Mouse (Mus musculus) forebrain, embryonic 16.5 days (tissue): ENCODE measurements around the gene Stag1. TPM values are rescaled to one million over a fixed set of nuclear protein-coding genes. Genes with fewer than 3 reads are reported as not detected.

Source experiments
- ATAC-seq: fragments of 200-750 bp; cut with Nextera tagmentation; 2 replicates; pipeline ENCODE4 v1.8.0; 2017; ENCODE audit warnings: mild to moderate bottlenecking, moderate library complexity
- H3K27ac ChIP-seq: fragments of 300-500 bp; sonication (generic); 2 replicates; pipeline ENCODE4 v1.5.1; 2014; ENCODE audit warnings: low read length, control low read depth
- H3K27me3 ChIP-seq: fragments of 300-500 bp; sonication (generic); replicated peaks from 2 replicates; pipeline ENCODE4 v1.6.1; 2014; ENCODE audit warnings: low read length; ENCODE audit not compliant: control insufficient read depth, insufficient read depth
- H3K36me3 ChIP-seq: fragments of 300-500 bp; sonication (generic); 2 replicates; pipeline ENCODE4 v1.6.1; 2014; ENCODE audit not compliant: control insufficient read depth, insufficient read depth
- H3K4me1 ChIP-seq: fragments of 300-500 bp; sonication (generic); replicated peaks from 2 replicates; pipeline ENCODE4 v1.6.1; 2014; ENCODE audit warnings: low read length; ENCODE audit not compliant: control insufficient read depth, insufficient read depth
- H3K4me2 ChIP-seq: fragments of 300-500 bp; sonication (generic); 2 replicates; pipeline ENCODE4 v1.6.1; 2014; ENCODE audit warnings: mild to moderate bottlenecking, low read length, control low read depth
- H3K4me3 ChIP-seq: fragments of 300-500 bp; sonication (generic); replicated peaks from 2 replicates; pipeline ENCODE4 v1.5.1; 2014; ENCODE audit warnings: mild to moderate bottlenecking, low read length, control low read depth
- H3K9ac ChIP-seq: fragments of 300-500 bp; sonication (generic); replicated peaks from 2 replicates; pipeline ENCODE4 v1.6.1; 2014; ENCODE audit warnings: low read depth, low read length, control low read depth
- H3K9me3 ChIP-seq: fragments of 300-500 bp; sonication (generic); 2 replicates; pipeline ENCODE4 v1.6.1; 2016; ENCODE audit warnings: low read length; ENCODE audit not compliant: control insufficient read depth
- WGBS: fragments of 180-500 bp; shearing (Covaris S2); extraction: QIAGEN DNeasy Blood & Tissue Kit; methylation state at CpG from one replicate; pipeline ENCODE4 v1.1.7; 2014; 5-methylcytosine and 5-hydroxymethylcytosine counted together
- polyA plus RNA-seq: library from polyadenylated mRNA; unstranded; fragments of >200 nt; fragmentation: Nextera tagmentation; extraction: Ambion mirVana; gene quantifications from 2 replicates; pipeline ENCODE4 v1.2.1, GENCODE M21; 2015

The Stag1 gene
- polyA plus RNA-seq, 1 experiment from 2014 or later: 36.0 TPM

GRCm38 (mm10) chr9:100656058-100656457 lies 58.5 kb downstream of the Stag1 start:
- H3K27me3 ChIP-seq: no peaks in the 10 kb centered on the region
- no peak overlapping the region for H3K9ac ChIP-seq
- no peaks in the 10 kb centered on the region for H3K36me3 ChIP-seq
- H3K4me1 ChIP-seq: no peaks in the 10 kb centered on the region
- no peak overlapping the region for H3K4me3 ChIP-seq
- H3K4me2 ChIP-seq: no peak overlapping the region
- no peaks in the 10 kb centered on the region; the same call in 1 of the 2 replicates for H3K9me3 ChIP-seq
- WGBS: 94% methylated on average over 4 of the region's 4 CpGs
- ATAC-seq: no peak
- no peak overlapping the region for H3K27ac ChIP-seq

GRCm38 (mm10) chr9:100660587-100660986 lies 63.0 kb downstream of the Stag1 start:
- H3K4me1 ChIP-seq: no peaks in the 10 kb centered on the region
- H3K27me3 ChIP-seq: no peaks in the 10 kb centered on the region
- no peak overlapping the region for H3K4me3 ChIP-seq
- H3K9me3 ChIP-seq: no peaks in the 10 kb centered on the region; the same call in 1 of the 2 replicates
- H3K9ac ChIP-seq: no peak overlapping the region
- no peak overlapping the region for H3K4me2 ChIP-seq
- H3K36me3 ChIP-seq: no peaks in the 10 kb centered on the region
- no peak for ATAC-seq
- H3K27ac ChIP-seq: no peak overlapping the region

- no peak overlapping the region for H3K4me2 ChIP-seq
- no peak overlapping the region for H3K9ac ChIP-seq
- no peak for ATAC-seq
- no peaks in the 10 kb centered on the region for H3K27me3 ChIP-seq
- H3K27ac ChIP-seq: no peak overlapping the region
- H3K4me1 ChIP-seq: no peaks in the 10 kb centered on the region
- H3K4me3 ChIP-seq: no peak overlapping the region
- WGBS: 71% methylated on average over 4 of the region's 4 CpGs
- no peaks in the 10 kb centered on the region; the same call in 1 of the 2 replicates for H3K9me3 ChIP-seq
- no peaks in the 10 kb centered on the region for H3K36me3 ChIP-seq
Observed at GRCm38 (mm10) chr9:100663473-100664134, 66.0 kb downstream of the Stag1 start.

- Histone ChIP-seq H3K27ac (no peak overlapping the region), H3K4me3 (no peak overlapping the region), H3K9me3 (no peaks in the 10 kb centered on the region), H3K4me2 (no peak overlapping the region), H3K36me3 (no peaks in the 10 kb centered on the region), H3K9ac (no peak overlapping the region), H3K27me3 (no peaks in the 10 kb centered on the region), H3K4me1 (no peaks in the 10 kb centered on the region)
- ATAC-seq: no peak
- 79% methylated on average over 5 of the region's 5 CpGs for WGBS
Observed at GRCm38 (mm10) chr9:100670151-100670550, 72.6 kb downstream of the Stag1 start.

DNA sequence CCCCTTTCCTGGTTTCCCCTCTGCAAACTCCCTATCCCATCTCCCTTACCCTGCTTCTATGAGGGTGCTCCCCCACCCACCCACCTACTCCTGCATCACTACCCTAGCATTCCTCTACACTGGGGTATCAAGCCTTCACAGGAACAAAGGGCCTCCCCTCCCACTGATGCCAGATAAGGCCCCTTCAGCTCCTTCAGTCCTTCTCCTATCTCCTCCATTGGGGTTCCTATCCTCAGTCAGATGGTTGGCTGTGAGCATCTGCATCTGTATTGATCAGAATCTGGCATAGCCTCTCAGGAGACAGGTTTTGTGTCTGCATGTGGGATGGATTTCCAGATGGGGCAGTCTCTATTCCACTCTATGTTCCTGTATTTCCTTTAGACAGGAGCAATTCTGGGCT lies 81.4 kb downstream of the Stag1 start:
- Histone ChIP-seq H3K4me2 (no peak overlapping the region), H3K36me3 (no peaks in the 10 kb centered on the region), H3K27me3 (no peaks in the 10 kb centered on the region), H3K9ac (no peak overlapping the region), H3K4me1 (no peaks in the 10 kb centered on the region), H3K4me3 (no peak overlapping the region), H3K9me3 (no peaks in the 10 kb centered on the region), H3K27ac (no peak overlapping the region)
- no peak for ATAC-seq

DNA sequence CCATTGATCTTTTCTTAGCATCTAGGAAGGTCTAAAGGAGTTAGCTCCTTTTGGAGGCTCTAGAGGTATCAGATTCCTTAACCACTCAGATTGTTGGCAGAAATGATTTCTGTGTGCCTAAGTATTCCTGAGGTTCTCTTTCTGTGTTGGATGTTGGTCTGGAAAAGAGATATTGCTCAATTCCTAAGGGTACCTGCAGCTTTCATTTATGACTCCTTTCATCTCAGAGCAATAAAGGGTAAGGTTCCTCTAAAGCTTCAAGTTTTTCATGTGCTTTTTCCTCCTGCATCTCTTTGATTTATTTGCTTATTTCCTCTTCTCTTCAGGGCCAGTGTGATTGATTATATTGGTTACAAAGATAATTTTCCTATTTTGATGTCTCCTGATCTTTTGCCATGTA lies 84.7 kb downstream of the Stag1 start:
- H3K9ac ChIP-seq: no peak overlapping the region
- H3K27me3 ChIP-seq: no peaks in the 10 kb centered on the region
- H3K36me3 ChIP-seq: no peaks in the 10 kb centered on the region
- no peak overlapping the region for H3K4me2 ChIP-seq
- H3K4me1 ChIP-seq: peaks cover 11% of the 10 kb centered on the region
- no peak overlapping the region for H3K4me3 ChIP-seq
- H3K9me3 ChIP-seq: no peaks in the 10 kb centered on the region
- no peak overlapping the region for H3K27ac ChIP-seq
- no peak for ATAC-seq

DNA sequence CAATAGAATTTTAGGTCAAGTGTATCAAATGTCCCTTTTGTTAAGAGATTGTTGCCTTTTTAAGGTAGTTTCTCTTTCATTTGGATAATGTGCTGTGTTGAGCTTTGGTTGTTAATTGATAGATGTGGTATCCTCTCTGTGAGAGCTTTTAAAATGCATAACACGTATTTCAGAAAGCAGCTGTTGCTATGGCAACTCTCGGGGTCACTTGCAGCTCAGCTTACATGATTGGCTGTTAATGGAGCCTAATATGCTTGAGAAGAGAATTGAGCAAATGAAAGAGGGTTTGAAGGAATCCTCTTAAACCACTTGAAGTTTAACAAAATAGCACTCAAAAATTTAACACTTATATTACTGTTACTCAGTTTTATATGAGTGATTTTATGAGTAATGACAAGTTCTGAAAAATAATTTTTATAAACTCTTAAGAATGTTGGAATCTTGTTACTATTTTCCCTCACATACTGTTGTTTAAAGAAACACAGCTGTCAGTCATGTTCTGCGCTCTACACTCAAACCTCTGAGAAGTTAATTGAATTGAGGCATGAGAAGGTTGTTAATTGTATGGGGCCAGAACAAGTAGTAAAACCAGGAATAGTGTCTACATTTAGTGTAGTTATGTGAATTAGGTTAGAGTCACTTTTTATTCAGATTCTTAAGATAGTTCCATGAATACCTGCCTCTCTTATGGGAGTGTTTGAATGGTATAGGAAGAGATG lies 88.3 kb downstream of the Stag1 start:
- peaks cover 11% of the 10 kb centered on the region for H3K4me1 ChIP-seq
- peak; percentile 94 for ATAC-seq
- H3K36me3 ChIP-seq: no peaks in the 10 kb centered on the region
- H3K9ac ChIP-seq: no peak overlapping the region
- H3K27ac ChIP-seq: peak overlapping the region; percentile 74
- no peaks in the 10 kb centered on the region for H3K27me3 ChIP-seq
- H3K9me3 ChIP-seq: no peaks in the 10 kb centered on the region
- no peak overlapping the region for H3K4me3 ChIP-seq
- 5% methylated on average over 3 of the region's 3 CpGs for WGBS
- H3K4me2 ChIP-seq: peak overlapping the region; percentile 5; the same call in 1 of the 2 replicates

GRCm38 (mm10) chr9:100689765-100690316 lies 92.2 kb downstream of the Stag1 start:
- no peaks in the 10 kb centered on the region for H3K36me3 ChIP-seq
- ATAC-seq: no peak
- no peaks in the 10 kb centered on the region for H3K9me3 ChIP-seq
- WGBS: 97% methylated on average over 3 of the region's 3 CpGs
- H3K4me2 ChIP-seq: no peak overlapping the region
- H3K4me3 ChIP-seq: no peak overlapping the region
- no peak overlapping the region for H3K27ac ChIP-seq
- H3K9ac ChIP-seq: no peak overlapping the region
- H3K27me3 ChIP-seq: no peaks in the 10 kb centered on the region
- H3K4me1 ChIP-seq: peaks cover 11% of the 10 kb centered on the region

DNA sequence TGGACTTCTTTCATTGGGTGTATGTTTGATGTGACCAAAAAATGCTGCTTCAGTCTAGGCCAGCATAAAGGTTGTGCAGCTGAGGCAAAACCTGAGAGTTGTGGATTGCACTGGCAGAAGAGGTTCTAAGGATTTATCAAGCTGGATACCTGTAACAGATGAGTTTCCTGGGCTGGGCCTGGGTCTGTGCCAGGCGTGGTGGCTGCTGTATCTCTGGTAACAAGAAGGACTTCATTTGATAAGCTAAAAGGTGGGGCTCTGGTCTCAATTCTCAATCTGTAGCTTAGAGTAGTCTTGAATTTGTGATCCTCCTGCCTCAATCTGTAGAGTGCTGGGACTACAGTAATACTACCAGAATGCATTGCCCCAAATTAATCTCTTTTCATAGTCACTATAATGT lies 94.6 kb downstream of the Stag1 start:
- no peak overlapping the region for H3K27ac ChIP-seq
- no peak overlapping the region for H3K4me3 ChIP-seq
- no peak for ATAC-seq
- H3K4me1 ChIP-seq: no peaks in the 10 kb centered on the region
- no peaks in the 10 kb centered on the region for H3K36me3 ChIP-seq
- H3K9me3 ChIP-seq: no peaks in the 10 kb centered on the region
- WGBS: 78% methylated on average over 1 of the region's 1 CpGs
- no peaks in the 10 kb centered on the region for H3K27me3 ChIP-seq
- H3K4me2 ChIP-seq: no peak overlapping the region
- no peak overlapping the region for H3K9ac ChIP-seq
